Comparison of ENCODE assay signal across 8 mouse cellular contexts in the genomic region with DNA sequence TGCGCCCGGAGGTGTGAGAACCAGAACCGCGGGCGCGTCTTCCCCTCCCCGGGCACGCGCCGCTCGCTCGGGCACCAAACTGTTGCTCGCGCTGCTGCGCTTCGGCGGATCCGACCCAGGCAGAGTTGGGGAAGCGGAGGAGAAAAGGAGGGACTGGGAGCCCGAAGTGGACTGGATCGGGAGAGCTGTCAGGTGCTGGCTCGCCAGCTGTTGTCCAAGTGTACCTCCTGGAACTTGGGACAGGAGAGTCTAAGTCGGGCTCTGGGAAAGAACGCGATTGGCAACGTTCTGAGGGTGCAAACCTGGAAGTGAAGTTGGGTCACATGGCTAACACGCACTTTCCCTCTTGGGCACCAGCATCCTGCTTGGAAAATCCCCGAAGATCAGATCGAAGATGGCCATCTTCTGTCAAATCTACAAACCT.
DNase-seq lines count a peak whose midpoint lies in the region; ATAC-seq lines count a peak whose summit lies in the region.

No protein-coding gene starts in this region.

- peak; percentile 64 for ATAC-seq in heart, embryonic 16.5 days (replicated peaks; ENCODE audit: extremely low read depth, insufficient read depth, low FRiP score)
- ATAC-seq in lung, embryonic 16.5 days (ENCODE audit: low read depth) = peak; percentile 76; the same call in 1 of the 2 replicates

- H3K27ac ChIP-seq in heart, embryonic 16.5 days (ENCODE audit: low read length) = peak overlapping the region; percentile 90
- peak overlapping the region; percentile 84 for H3K27ac ChIP-seq in lung, embryonic 16.5 days (ENCODE audit: low read length)

- peak overlapping the region; percentile 89 for H3K9ac ChIP-seq in heart, embryonic 16.5 days (ENCODE audit: low read length)
- peak overlapping the region; percentile 84 for H3K9ac ChIP-seq in lung, embryonic 16.5 days (ENCODE audit: low read length)

- 1% methylated on average over 28 of the region's 29 CpGs for WGBS in heart, embryonic 16.5 days
- under 1% methylated on average over 29 of the region's 29 CpGs for WGBS in lung, embryonic 16.5 days

- peaks cover 4% of the 10 kb centered on the region; the same call in 1 of the 2 replicates for H3K36me3 ChIP-seq in heart, embryonic 16.5 days (ENCODE audit: control insufficient read depth, insufficient read depth)
- peaks cover 4% of the 10 kb centered on the region; the same call in 1 of the 2 replicates for H3K36me3 ChIP-seq in lung, embryonic 16.5 days (ENCODE audit: control insufficient read depth, insufficient read depth, low read length)

- peak overlapping the region; percentile 90 for H3K4me3 ChIP-seq in heart, embryonic 16.5 days (ENCODE audit: low read length)
- peak overlapping the region; percentile 91 for H3K4me3 ChIP-seq in lung, embryonic 16.5 days (ENCODE audit: low read length)

- H3K4me2 ChIP-seq in heart, embryonic 16.5 days (ENCODE audit: low read depth, low read length) = peak overlapping the region; percentile 97
- H3K4me2 ChIP-seq in lung, embryonic 16.5 days (ENCODE audit: low read depth, low read length) = peak overlapping the region; percentile 95

- H3K27me3 ChIP-seq in heart, embryonic 16.5 days (ENCODE audit: control insufficient read depth, insufficient read depth, low read length) = no peaks in the 10 kb centered on the region
- no peaks in the 10 kb centered on the region for H3K27me3 ChIP-seq in lung, embryonic 16.5 days (ENCODE audit: control insufficient read depth, insufficient read depth, low read depth, low read length)

- peak; percentile 39 to 53 for DNase-seq in kidney, adult 8-10 months
- no peak for DNase-seq in kidney, adult 9 months
- DNase-seq in ZHBTc4 (ENCODE audit: low read depth, low spot score) = peak; percentile 77
- DNase-seq in adrenal gland, postnatal 10 days = no peak
- no peak for DNase-seq in gastrocnemius, postnatal 4 days (ENCODE audit: low spot score in 2 of 2)
- no peak for DNase-seq in adrenal gland, adult 2 months

- peaks cover 9% of the 10 kb centered on the region for H3K4me1 ChIP-seq in heart, embryonic 16.5 days (ENCODE audit: control insufficient read depth, insufficient read depth, low read length)
- peaks cover 7% of the 10 kb centered on the region for H3K4me1 ChIP-seq in lung, embryonic 16.5 days (replicated peaks; ENCODE audit: control insufficient read depth, insufficient read depth, low read length)

- no peaks in the 10 kb centered on the region for H3K9me3 ChIP-seq in heart, embryonic 16.5 days (replicated peaks; ENCODE audit: control insufficient read depth, low read length)
- no peaks in the 10 kb centered on the region for H3K9me3 ChIP-seq in lung, embryonic 16.5 days (ENCODE audit: control insufficient read depth, low read length)

Comparison
In these comparisons a context has a peak if more than half of its experiments do, and no peak if none do; other contexts are left out.
1. DNase-seq: peak in kidney, adult 8-10 months (2 of 2) and ZHBTc4 (single experiment); none in kidney, adult 9 months (single experiment), adrenal gland, postnatal 10 days (single experiment), gastrocnemius, postnatal 4 days (0 of 2) and adrenal gland, adult 2 months (single experiment).